Mouse (Mus musculus): ENCODE measurements around the gene Vcl. TPM values are rescaled to one million over a fixed set of nuclear protein-coding genes. Genes with fewer than 3 reads are reported as not detected.

Vcl gene
- total RNA-seq, 2 experiments from 2014 or later, result 60.0 to 79.2 TPM

DNA sequence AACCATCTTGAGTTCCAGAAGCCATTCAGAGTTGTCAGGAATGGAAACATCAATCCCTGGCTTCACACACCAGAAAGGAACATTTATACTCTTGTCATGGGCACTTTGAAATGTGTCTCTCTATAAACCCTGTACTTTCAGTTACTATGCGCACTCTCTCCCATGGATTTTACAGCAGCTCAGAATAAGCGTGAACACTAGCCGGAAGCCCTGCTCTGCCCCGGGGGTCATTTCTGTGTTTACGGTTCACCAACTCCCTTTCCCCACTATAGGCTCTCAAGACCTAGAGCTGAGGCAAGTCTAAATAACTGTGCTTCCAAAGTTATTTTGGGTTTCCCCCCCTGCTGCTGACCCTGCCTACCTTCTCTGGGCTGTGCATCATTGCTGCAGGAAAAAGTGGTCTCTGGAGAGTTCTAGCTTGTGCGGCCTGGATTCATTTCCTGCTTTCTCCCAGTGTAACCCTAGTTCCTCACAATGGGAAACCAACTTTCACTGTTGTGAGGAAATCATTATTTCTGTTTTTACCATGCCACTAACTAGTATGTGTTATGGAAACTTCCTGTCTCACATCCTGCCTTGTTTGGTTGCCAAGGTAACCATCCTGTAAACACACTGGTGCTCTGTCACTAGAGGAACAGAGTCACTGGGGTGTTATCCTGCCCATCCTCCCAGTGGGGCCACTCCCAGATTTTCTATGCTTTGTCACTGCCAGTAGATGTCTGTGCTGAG, 102.7 kb downstream of the Vcl start:
- no peak for TF ChIP-seq CTCF (IDR thresholded peaks at IDR 0.05)
- peak; percentile 60 for DNase-seq
- peak overlapping the region; percentile 38 for H3K4me3 ChIP-seq
- H3K27ac ChIP-seq, result peak overlapping the region; percentile 81
- intact Hi-C loops (cut with DNase I), result no loop called here

DNA sequence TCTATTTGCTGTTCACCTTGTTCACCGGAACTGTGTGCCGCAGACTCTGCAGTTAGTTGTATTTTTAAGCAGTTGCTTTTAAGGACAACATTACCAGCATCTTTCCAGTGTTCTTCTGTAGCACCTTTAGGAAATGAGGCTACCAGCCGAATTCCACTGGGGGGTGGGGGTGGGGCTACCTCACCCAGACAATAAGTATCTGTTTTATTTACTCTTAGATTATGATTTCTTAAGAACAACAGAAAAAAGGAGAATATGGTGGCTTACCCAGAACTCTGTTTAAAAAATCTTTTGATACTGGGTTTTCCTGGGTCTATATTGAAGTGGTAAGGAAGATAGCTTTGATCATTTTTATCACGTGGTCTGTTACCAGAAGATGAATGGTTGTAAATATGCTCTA, 105.1 kb downstream of the Vcl start:
- DNase-seq, result no peak
- intact Hi-C loops (cut with DNase I), result no loop called here
- H3K27ac ChIP-seq, result peak overlapping the region; percentile 81; the same call in 1 of the 2 replicates
- H3K4me3 ChIP-seq, result no peak overlapping the region
- TF ChIP-seq CTCF (IDR thresholded peaks at IDR 0.05), result no peak

DNA sequence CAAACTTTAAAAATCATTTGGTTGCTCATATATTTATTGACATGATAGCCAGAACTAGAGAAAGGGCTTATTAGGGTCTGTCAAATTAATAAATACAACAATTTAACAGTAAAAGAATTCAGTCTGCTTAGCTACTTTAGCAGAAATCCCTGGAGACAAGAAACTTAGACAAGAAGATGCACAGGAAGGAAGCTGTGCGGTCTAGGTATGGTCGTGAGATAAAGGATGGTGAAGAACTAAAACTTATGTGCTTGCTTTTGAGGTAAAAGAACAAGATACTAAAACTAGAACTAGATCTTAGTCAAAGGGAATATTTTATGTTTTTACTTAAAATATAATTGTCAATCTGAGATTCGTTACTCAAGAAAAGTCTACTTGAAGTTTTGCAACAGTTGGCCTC, 105.6 kb downstream of the Vcl start:
- intact Hi-C loops (cut with DNase I), result no loop called here
- Histone ChIP-seq H3K27ac (no peak overlapping the region), H3K4me3 (no peak overlapping the region)
- no peak for TF ChIP-seq CTCF (IDR thresholded peaks at IDR 0.05)
- DNase-seq, result no peak

DNA sequence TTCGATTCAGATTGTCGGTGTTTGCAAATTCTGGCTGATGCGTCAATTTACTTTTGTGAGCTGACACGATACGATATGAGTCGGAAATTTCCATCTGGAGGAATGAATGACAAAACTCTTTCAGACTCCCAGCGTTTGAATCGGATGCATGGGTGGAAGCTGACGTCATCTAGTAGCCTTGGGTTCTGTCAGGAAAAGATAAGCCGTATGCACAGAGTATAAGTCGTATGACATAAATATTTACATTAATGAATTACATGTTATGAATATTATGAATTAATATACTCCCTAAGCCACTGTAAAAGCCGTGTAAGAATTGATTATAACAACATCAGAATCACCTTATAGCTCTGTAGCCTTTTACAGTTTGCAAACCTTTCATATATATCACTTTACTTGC, 109.9 kb downstream of the Vcl start:
- Histone ChIP-seq H3K4me3 (no peak overlapping the region), H3K27ac (no peak overlapping the region)
- TF ChIP-seq CTCF (IDR thresholded peaks at IDR 0.05), result no peak
- intact Hi-C loops (cut with DNase I), result no loop called here
- DNase-seq, result no peak

DNA sequence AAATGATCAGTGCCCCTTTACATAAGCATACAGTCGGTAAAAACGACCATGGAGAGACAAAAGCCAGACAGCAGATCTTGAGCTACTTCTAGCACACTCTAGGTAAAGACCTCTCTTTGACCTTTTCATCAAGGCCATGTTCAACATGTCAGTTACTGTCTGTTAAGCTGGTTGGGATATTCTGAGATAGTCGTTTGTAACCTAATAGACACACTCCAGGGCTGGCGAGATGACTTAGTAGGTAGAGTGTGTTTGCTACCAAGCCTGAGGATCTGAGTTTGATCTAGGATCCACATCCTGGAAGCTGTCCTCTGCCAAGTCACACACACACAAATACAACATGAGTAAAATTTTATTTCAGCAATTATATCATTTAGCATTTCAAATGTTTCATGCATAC, 110.4 kb downstream of the Vcl start:
- intact Hi-C loops (cut with DNase I), result no loop called here
- no peak for DNase-seq
- H3K27ac ChIP-seq, result peak overlapping the region; percentile 20; the same call in 1 of the 2 replicates
- TF ChIP-seq CTCF (IDR thresholded peaks at IDR 0.05), result no peak
- H3K4me3 ChIP-seq, result no peak overlapping the region

DNA sequence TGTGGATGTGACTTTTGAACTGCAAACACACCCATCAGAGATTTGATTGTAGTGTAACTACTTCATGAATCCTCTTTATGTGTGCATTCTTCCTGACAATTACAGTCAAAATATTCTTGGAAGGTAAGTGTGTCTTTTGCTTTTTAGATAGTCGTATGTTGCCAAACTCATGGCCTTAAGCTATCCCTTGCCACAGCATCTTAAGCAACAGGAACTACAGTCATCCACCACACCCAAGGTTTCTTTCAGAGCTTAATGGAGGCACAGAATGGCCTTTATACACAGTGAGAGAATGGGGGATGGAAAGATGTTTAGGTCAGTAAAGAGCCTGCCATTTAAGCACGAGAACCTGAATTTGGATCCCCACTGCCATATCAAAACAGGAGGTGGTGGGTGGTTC, 118.6 kb downstream of the Vcl start:
- intact Hi-C loops (cut with DNase I), result no loop called here
- Histone ChIP-seq H3K4me3 (no peak overlapping the region), H3K27ac (no peak overlapping the region)
- DNase-seq, result no peak
- TF ChIP-seq CTCF (IDR thresholded peaks at IDR 0.05), result no peak

DNA sequence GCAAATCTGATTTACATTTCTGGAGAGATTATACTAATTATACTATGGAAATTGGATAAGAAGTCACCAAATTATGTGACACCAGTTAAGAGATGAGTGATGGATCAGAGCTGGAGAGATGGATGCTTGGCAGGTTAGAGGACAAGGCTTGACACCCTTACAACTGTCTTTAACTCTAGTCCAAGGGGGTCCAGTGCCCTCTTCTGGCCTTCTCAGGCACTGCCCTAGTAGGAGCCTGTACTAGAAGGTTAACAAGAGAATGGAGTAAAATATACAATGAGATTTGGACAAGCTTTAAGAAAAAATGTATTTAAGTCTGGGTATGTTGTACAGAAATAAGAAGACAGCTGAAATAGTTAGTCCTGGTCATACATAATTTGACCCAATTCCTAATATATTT, 119.7 kb downstream of the Vcl start:
- no peak overlapping the region for H3K4me3 ChIP-seq
- intact Hi-C loops (cut with DNase I), result no loop called here
- peak; percentile 75 for TF ChIP-seq CTCF (IDR thresholded peaks at IDR 0.05)
- H3K27ac ChIP-seq, result no peak overlapping the region
- DNase-seq, result peak; percentile 57

DNA sequence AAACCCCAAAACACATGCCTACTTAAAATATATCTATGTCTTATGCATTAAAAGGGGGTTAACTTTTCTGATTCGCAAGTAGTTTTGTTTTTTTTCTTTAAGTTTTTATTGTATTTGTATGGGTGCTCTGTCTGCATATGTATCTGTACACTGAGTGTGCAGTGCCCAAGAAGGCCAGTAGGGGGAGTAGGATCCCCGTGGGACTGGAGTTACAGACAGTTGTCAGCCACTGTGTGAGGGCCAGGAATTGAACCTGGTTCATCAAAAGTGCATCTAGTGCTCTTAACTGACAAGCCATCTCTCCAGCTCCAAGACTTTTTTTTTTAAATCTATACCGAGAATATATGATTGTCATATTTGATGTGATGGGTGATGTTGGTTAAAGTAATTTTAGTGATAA, 121.5 kb downstream of the Vcl start:
- no peak for DNase-seq
- Histone ChIP-seq H3K27ac (no peak overlapping the region), H3K4me3 (peak overlapping the region; percentile 93)
- TF ChIP-seq CTCF (IDR thresholded peaks at IDR 0.05), result peak; percentile 46
- intact Hi-C loops (cut with DNase I), result loop anchor here (5.0 kb wide), 1 partner anchor 62 kb away; no protein-coding TSS in a partner anchor

DNA sequence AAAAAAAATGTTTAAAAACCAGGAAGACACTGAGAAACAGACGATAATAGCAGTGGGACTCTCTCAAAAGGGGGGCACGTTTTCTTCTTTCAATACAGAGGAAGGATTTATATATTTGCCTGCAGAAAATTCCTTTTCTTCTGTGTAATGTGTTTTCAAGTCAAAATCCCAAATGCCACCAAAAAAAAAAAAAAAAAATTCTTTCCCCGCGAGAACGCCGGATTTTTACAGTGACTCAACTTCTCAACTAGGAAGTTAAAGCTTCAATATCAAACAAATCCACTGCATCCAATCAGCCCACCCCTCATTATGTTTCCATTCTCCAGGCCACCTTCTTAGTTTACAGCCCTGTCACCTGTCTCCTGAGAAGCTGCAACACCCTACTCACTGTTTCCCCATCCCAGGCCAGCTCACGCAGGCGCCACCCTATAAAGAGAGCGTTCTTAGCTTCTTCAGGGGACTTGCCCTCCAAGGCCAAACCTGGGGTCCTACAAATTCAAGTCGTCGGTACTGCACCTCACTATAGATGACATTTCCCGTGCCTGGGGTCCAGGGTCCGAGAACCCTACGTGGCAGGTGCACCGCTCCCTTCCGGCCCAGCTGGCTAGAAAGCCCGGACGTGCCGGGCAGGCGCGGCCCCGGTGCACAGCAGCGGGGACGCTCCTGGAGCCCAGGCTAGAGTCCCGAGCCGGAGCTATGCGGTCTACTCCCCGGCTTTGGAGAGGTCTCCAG, 122.3 kb downstream of the Vcl start:
- no peak for TF ChIP-seq CTCF (IDR thresholded peaks at IDR 0.05)
- DNase-seq, result no peak
- intact Hi-C loops (cut with DNase I), result loop anchor here (2.0 to 5.0 kb wide), 2 partner anchors 23 to 61 kb away; no protein-coding TSS in a partner anchor
- Histone ChIP-seq H3K27ac (peak overlapping the region; percentile 96), H3K4me3 (peak overlapping the region; percentile 93)

DNA sequence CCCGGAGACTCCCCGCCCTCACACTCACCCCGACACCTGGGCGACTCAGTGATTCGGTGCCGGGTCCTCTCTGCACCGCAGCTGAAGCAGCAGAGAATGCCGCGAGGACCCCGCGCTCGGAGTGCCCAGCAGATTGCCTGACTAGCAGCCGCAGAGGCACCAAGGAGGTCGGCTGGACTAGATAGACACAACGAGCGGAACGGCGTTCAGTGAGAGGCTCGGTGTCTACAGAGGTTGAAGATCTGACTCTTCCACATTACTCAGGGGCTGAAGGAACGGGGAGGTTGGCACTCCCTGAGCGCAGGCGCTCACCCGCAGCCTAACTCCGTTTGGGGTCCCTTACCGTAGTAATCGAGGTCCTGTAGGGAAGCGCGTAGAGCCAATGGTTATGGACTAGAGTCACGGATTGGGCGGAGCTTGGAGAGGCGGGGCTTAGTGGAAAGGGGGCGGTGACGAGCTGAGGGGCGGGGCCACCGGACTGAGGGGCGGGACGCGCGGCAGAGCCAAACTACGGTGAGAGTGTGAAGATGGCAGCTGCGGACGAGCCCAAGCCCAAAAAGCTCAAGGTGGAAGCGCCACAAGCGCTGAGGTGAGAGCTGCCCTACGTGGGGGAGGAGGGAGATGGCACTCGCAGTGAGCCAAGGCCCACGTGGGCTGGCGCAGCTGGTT, 123.0 kb downstream of the Vcl start, which contains the start of the genes Ap3m1 and Adk:
Gene Ap3m1, minus strand, starts transcription at position 397 of the 669 bp plus-strand sequence.
Gene Adk, plus strand, starts transcription at position 463 of the 669 bp plus-strand sequence.
- H3K27ac ChIP-seq, result peak within 1 kb of the TSS; percentile 96
- intact Hi-C loops (cut with DNase I), result loop anchor here (2.0 to 5.0 kb wide), 2 partner anchors 23 to 60 kb away; no protein-coding TSS in a partner anchor

DNA sequence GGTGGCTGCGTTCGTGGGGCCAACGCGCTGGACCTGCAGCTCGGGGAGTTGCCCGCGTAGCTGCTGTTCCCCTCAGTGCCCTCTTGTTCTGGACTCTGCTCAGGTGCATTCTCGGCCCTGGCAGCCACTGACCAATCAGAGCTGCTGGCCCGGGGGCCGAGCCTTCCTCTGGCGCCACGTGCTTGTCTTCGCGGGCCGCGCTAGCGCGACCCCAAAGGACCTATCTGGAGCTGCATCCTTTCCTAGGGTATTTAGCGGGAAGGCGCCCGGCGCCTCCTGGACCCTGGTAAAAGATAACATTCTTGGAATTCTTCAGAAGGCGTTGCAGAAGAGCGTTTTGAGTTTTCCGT, 123.6 kb downstream of the Vcl start:
- TF ChIP-seq CTCF (IDR thresholded peaks at IDR 0.05), result peak; percentile 30; the same call in 1 of the 2 replicates
- Histone ChIP-seq H3K27ac (peak overlapping the region; percentile 96), H3K4me3 (peak overlapping the region; percentile 93)
- DNase-seq, result peak; percentile 88
- intact Hi-C loops (cut with DNase I), result loop anchor here (2.0 to 5.0 kb wide), 2 partner anchors 22 to 60 kb away; no protein-coding TSS in a partner anchor

More for the DNA sequence above, 123.0 kb downstream of the Vcl start, which contains the start of the genes Ap3m1 and Adk:
- no peak for TF ChIP-seq CTCF (IDR thresholded peaks at IDR 0.05)
- peak within 1 kb of the TSS; percentile 93 for H3K4me3 ChIP-seq
- peak; percentile 94 for DNase-seq

DNA sequence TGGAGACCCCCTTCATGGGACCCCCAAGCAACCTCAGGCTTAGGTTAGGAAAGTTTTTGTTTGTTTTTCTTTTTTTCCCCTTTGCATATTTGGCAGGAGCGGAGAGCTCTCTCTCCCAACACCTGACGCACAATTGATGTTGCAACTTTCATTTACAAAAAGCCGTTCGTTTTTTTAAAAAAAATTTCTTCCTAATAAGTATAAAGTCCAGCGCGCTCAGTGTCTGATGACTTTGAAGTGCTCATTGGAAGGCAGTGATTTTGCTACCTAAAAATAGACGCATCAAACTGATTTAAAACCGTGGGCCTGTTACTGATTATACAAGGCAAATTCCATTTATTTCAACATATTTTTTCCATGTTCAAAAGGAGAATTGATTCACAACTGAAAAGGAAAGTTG, 124.0 kb downstream of the Vcl start:
- peak overlapping the region; percentile 96 for H3K27ac ChIP-seq
- intact Hi-C loops (cut with DNase I), result loop anchor here (2.0 to 5.0 kb wide), 2 partner anchors 22 to 59 kb away; no protein-coding TSS in a partner anchor
- TF ChIP-seq CTCF (IDR thresholded peaks at IDR 0.05), result no peak
- H3K4me3 ChIP-seq, result peak overlapping the region; percentile 93
- DNase-seq, result no peak

Data from gastrocnemius, adult 2 months (tissue).